Comparison of ENCODE assay signal across 18 mouse cellular contexts in genomic region chr4:148051046-148051776, GRCm38 (mm10). TPM values are rescaled to one million over a fixed set of nuclear protein-coding genes. Genes with fewer than 3 reads are reported as not detected.
"Had no signal": no experiment of that assay in that cellular context is flagged by ENCODE, and none has a peak within 500 bp of the region (broad histone marks: within the 10 kb centered on the region; RNA-seq: fewer than 3 reads in every experiment).

No protein-coding gene starts in this region.

- ATAC-seq: liver, postnatal 0 days had no signal

- H3K4me1 ChIP-seq: limb, embryonic 12.5 days; lung, embryonic 15.5 days had no signal

- H3K9ac ChIP-seq: limb, embryonic 12.5 days; liver, embryonic 13.5 days; liver, postnatal 0 days; lung, embryonic 15.5 days; neural tube, embryonic 13.5 days had no signal

- H3K4me2 ChIP-seq: limb, embryonic 12.5 days; liver, embryonic 13.5 days; lung, embryonic 15.5 days; neural tube, embryonic 13.5 days had no signal

- DNase-seq: kidney, adult 18-20 months; kidney, postnatal 10 days; kidney, postnatal 4 days; liver; liver, embryonic 13.5 days; liver, postnatal 0 days; right cerebral cortex, adult 18-20 months; right cerebral cortex, postnatal 25 days; thymus, adult 18-20 months; thymus, postnatal 25 days had no signal

- H3K4me3 ChIP-seq: layer of hippocampus, adult 2 months; limb, embryonic 12.5 days; liver, embryonic 13.5 days; lung, embryonic 15.5 days; neural tube, embryonic 13.5 days had no signal

- H3K27ac ChIP-seq: layer of hippocampus, adult 2 months; limb, embryonic 12.5 days; liver, embryonic 13.5 days; lung, embryonic 15.5 days; neural tube, embryonic 13.5 days had no signal

- H3K27me3 ChIP-seq: limb, embryonic 12.5 days; liver, embryonic 13.5 days; lung, embryonic 15.5 days; neural tube, embryonic 13.5 days had no signal

- H3K9me3 ChIP-seq: limb, embryonic 12.5 days; liver, embryonic 13.5 days; lung, embryonic 15.5 days; neural tube, embryonic 13.5 days had no signal

RNA-seq across cellular contexts. Expression of gene Nppa, which starts 50.7 kb away (rescaled TPM):
- total RNA-seq: layer of hippocampus, adult 2 months; left cerebral cortex, postnatal 36 days; megakaryocyte progenitor cell, adult 5-6 weeks; monocyte, adult 5-6 weeks had no signal
- polyA plus RNA-seq: small intestine, adult 2 months had no signal
